Mouse (Mus musculus) ovary, postnatal 36 days (tissue): Measurements from ENCODE around the gene Clec14a.
"Not testable (repeated sequence)": the region's sequence is repeated elsewhere in the genome, so short reads cannot be mapped to it uniquely, and the experiment has no call there.

Experiments
- DNase-seq: peaks from one replicate; pipeline ENCODE4 v3.0.0; 2022; ENCODE audit warnings: low spot score, mixed read lengths

Gene Clec14a

GRCm38 (mm10) chr12:58268563-58269501, at the start of gene Clec14a:
Gene Clec14a (minus strand): TSS chr12:58269290.
- peak; percentile 63 for DNase-seq

DNA sequence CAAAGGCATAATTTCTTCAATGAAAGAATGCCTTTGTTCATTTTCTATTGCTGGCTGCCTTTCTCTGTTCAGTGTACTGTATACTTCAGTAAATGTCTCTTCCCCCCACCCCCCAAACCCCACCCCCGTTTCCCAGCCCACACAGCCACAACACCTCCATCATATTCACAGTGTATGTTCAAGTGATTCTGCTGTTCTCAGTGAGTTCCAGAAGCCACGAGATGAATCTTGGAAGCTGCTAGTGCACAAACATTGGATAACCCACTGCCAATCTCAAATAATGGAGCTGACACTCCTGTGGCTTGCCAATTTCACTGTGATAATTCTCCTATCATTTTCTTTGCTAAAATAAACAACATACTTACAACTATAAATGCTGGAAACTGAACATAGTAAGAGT, 38.7 kb upstream of the Clec14a start:
- DNase-seq = no peak

DNA sequence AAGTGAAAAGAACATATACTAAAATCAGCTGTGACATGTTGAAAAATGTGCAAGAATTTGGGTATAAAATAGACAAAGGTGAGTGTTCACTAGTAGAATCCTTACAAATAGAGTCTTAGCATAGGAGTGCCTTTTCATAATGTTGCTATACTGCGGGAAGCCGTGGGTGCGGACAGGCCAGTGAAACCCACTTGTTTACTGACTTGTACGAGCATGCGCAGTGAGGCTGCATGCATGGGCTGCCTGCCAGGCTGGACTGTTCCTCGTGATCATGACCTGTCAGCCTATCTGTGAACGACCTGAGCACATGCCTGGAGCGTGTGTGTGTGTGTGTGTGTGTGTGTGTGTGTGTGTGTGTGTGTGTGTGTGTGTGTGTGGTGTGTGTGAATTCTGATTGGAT, 37.3 kb upstream of the Clec14a start:
- DNase-seq = not testable (repeated sequence)

- DNase-seq = no peak
These were observed 36.5 kb upstream of the Clec14a start for GRCm38 (mm10) chr12:58305567-58305966.

DNA sequence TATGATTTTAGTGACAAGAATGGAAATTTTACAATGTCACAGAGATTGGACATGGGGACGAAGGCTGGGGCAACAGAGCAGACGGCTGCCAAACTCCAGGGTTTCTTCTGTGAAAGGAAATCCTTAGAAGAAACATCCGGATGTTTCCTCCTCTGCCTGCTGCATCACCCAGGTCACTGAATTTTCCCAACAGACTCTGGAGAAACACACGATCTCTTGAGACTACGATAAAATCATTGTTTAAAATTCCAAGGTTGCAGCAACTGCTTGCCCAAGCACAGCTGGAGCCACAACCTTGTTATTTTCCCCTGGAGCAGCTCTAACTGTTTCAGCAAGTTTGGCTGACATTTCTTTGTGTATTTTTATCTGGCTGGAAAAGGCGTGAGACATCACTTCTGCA, 27.9 kb upstream of the Clec14a start:
- no peak for DNase-seq

DNA sequence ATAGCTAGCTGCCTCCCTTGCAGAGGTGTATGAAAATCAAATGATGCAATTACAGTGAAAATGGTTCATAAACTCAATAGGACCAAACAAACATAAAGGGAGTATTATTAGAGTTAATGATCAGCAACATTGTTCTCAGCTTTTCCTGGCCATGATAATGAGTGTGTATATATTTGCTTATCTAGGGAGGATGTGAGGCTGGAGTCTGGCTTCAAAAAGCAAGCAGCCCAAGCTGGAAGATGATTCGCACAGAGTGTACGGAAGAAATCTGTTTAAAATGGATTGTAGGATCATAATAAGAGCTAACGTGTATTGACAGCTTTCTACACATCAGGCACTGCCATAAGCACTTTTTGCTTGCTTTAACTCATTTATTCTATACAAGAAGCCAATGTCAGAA, 16.8 kb upstream of the Clec14a start:
- DNase-seq = no peak

DNA sequence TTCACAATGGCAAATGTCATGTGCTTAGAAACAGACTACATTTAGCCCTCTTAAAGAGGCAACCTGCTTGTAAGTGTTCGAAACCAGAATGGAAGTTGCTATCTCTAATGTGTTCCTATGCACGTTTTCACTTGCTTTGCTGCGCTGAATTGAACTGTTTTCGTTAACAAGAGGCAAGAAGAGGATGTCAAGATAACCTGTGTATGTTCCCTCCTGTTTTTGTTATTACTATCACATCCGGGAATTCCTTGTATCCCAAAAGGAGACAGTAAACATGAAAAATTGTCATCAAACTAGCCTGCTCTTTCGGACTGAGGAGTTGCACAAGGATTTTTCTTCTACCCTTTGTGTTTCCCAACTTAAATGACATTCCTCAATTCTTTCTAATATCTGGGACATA, 1.4 kb upstream of the Clec14a start:
- DNase-seq = no peak

- no peak for DNase-seq
These were observed 415 bp upstream of the Clec14a start for GRCm38 (mm10) chr12:58269505-58269904.

- DNase-seq = no peak
These were observed 916 bp downstream of the Clec14a start for GRCm38 (mm10) chr12:58268186-58268562.

DNA sequence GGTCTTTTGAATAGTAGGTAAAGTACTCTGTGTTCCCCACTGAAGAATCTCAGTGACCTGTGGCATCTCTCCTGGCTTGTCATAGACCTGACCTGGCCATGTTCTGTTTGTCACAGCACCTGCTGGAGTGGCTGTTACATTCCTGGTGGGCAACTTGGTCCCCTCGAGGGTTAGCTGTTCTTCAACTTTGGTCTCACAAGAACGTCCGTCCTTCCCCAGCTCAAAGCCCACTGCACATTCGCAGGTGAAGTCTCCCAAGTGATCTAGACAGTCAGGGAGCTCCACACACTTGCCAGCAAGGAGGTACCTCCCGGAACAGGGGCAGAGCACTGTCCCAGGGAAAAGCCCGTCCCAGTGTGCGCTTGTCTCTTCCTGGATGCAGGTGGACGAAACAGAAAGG, 1.3 kb downstream of the Clec14a start:
- DNase-seq = peak; percentile 6

GRCm38 (mm10) chr12:58251901-58252300, 17.2 kb downstream of the Clec14a start:
- DNase-seq = no peak

DNA sequence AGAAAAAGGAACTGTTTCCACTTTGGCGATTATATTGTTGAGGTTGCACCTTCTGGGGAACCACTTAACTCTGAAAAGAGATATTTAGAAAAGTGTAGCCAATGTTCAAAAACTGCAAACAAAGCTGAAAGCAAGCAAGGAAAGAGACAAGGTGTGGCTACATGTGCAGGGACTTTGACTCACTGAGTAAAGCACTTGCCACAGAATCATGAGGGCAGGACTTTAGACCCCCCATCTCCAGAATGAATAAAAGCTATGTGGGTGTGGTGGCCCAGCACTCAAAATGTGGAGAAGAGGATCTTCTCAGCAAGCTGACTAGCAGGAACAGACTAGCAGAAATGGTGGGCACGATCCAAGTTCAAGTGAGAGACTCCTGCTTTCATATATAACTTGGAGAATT, 36.6 kb downstream of the Clec14a start:
- no peak for DNase-seq

GRCm38 (mm10) chr12:58225644-58226043, 43.4 kb downstream of the Clec14a start:
- DNase-seq = no peak

DNA sequence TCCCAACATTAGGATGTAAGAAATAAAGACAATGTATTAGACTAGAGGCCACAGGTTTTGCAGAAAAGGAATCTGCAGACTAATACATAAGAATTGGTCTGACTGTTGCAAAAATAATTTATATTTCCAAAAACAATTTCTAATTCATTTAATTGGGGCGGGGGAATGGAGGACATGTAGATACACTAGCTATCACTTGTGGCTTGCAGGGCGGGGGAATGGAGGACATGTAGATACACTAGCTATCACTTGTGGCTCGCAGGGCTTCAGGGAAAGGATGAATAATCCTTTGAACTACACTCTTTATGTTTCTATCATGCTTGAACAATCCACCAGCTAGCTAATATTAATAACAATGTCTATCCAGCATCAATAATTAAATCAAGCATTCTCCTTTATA, 50.0 kb downstream of the Clec14a start:
- DNase-seq = no peak

DNA sequence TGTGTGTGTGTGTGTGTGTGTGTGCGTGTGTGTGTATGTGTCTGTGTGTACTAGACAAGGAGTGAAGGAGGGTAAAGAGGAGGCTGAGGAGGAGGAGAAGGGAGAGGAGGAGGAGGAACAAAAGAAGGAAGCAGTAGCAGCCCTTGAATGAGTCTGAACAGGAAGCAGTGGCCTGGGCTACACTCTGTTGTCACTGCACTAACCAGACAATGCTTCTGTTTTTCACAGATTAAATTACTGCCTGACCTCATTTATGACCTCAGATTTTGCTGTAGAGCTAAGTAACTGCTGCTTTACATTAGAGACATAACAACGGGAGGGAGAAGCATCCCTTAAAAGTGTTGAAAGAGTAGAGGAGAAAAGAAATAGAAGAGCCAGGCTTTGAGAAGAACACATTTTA, 52.9 kb downstream of the Clec14a start:
- no peak for DNase-seq
